10 mouse cellular contexts compared by ENCODE assay signal in the genomic region with DNA sequence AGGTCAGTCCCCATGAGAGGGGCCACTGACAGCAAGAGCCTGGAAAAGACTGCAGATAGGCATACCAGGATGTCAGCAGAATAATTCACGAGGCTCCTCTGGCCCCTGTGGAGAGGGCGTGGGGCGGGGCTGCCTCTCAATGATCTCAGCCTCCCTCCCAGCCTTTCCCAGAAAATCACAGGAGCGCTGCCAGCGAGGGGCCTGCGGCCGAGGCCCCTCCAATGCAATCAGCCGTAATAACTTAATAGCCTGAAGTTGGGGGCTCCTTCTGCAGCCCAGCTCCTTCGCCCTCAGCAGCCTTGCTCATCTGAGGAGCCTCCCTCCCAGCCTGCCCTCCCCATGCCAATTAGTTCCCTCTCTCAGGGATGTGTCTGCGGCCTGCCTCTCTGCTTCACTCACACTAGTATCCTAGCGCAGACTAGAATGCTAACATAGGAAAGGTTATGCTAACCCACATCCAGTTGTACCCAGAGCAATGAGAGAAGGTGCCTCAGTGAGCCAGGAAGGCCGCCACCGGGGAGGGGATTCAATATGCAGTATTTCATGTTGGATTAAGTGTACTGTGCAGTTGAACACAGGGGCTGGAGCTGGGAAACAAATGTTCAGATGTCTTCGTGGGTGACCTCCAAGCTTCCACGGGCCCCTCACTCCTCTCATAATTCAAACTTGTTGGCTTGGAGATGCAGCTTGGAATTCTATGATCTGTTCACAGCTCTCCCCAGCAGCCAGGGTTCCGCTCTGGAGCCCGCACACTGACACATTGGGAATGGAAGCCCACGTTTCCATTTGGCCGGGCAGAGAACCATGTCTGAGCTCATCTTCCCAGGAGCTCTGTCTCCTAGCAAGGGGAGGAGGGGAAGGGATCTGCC.
DNase-seq lines count a peak whose midpoint lies in the region; ATAC-seq and TF ChIP-seq lines count a peak whose summit lies in the region.
"Had no signal": no experiment of that assay in that cellular context is flagged by ENCODE, and none has a peak within 500 bp of the region (broad histone marks: within the 10 kb centered on the region; RNA-seq: fewer than 3 reads in every experiment).

No protein-coding gene starts in this region.

- H3K9ac ChIP-seq in kidney, postnatal 0 days (ENCODE audit: low read depth, low read length), result no peak overlapping the region
- no peak overlapping the region for H3K9ac ChIP-seq in embryonic facial prominence, embryonic 15.5 days
- H3K9ac ChIP-seq in hindbrain, postnatal 0 days (replicated peaks; ENCODE audit: low read length), result no peak overlapping the region
- H3K9ac ChIP-seq in neural tube, embryonic 15.5 days (replicated peaks), result no peak overlapping the region

- WGBS in kidney, postnatal 0 days, result 27% methylated on average over 19 of the region's 19 CpGs
- WGBS in embryonic facial prominence, embryonic 15.5 days, result 35% methylated on average over 19 of the region's 19 CpGs
- WGBS in hindbrain, postnatal 0 days, result 29% methylated on average over 19 of the region's 19 CpGs
- 16% methylated on average over 19 of the region's 19 CpGs for WGBS in neural tube, embryonic 15.5 days

- intact Hi-C loops in left cerebral cortex, postnatal 25 days (cut with DNase I), result no loop called here

- no peaks in the 10 kb centered on the region for H3K36me3 ChIP-seq in kidney, postnatal 0 days (ENCODE audit: insufficient read depth, low read length)
- H3K36me3 ChIP-seq in embryonic facial prominence, embryonic 15.5 days, result no peaks in the 10 kb centered on the region
- no peaks in the 10 kb centered on the region for H3K36me3 ChIP-seq in hindbrain, postnatal 0 days (ENCODE audit: insufficient read depth, low read length)
- H3K36me3 ChIP-seq in neural tube, embryonic 15.5 days, result no peaks in the 10 kb centered on the region

- DNase-seq in kidney, postnatal 0 days (ENCODE audit: low spot score), result peak; percentile 71
- DNase-seq in kidney, adult 9 months, result no peak
- no peak for DNase-seq in hindbrain, postnatal 0 days (ENCODE audit: low spot score)
- DNase-seq in layer of hippocampus, adult 11-12 months (ENCODE audit: low spot score), result no peak
- DNase-seq in left cerebral cortex, postnatal 25 days (ENCODE audit: low spot score in 2 of 2), result no peak
- no peak for DNase-seq in T-cell, adult 2 months (ENCODE audit: low spot score)

- 0 out of 2 replicates have a peak overlapping the region, but pooled peaks have one; percentile 7 for H3K4me2 ChIP-seq in kidney, postnatal 0 days (ENCODE audit: low read length)
- no peak overlapping the region for H3K4me2 ChIP-seq in embryonic facial prominence, embryonic 15.5 days (replicated peaks)
- H3K4me2 ChIP-seq in hindbrain, postnatal 0 days (ENCODE audit: low read depth, low read length), result no peak overlapping the region
- no peak overlapping the region for H3K4me2 ChIP-seq in neural tube, embryonic 15.5 days

- H3K4me1 ChIP-seq in kidney, postnatal 0 days (replicated peaks; ENCODE audit: insufficient read depth, low read length), result peaks cover 23% of the 10 kb centered on the region
- H3K4me1 ChIP-seq in embryonic facial prominence, embryonic 15.5 days, result peaks cover 35% of the 10 kb centered on the region
- H3K4me1 ChIP-seq in hindbrain, postnatal 0 days (ENCODE audit: insufficient read depth, low read length), result no peaks in the 10 kb centered on the region; the same call in 1 of the 2 replicates
- H3K4me1 ChIP-seq in neural tube, embryonic 15.5 days, result peaks cover 17% of the 10 kb centered on the region

- no peak for TF ChIP-seq CTCF in kidney, postnatal 0 days (IDR thresholded peaks at IDR 0.05; ENCODE audit: low read depth)
- no peak for TF ChIP-seq CTCF in hindbrain, postnatal 0 days (IDR thresholded peaks at IDR 0.05; ENCODE audit: low read depth)

- no peak for ATAC-seq in kidney, postnatal 0 days (replicated peaks; ENCODE audit: low FRiP score, low read depth)
- ATAC-seq in embryonic facial prominence, embryonic 15.5 days (ENCODE audit: insufficient number of reproducible peaks, low FRiP score, low TSS enrichment, low read depth), result peak; percentile 84
- ATAC-seq in hindbrain, postnatal 0 days, result peak; percentile 59
- ATAC-seq in neural tube, embryonic 15.5 days (ENCODE audit: low FRiP score), result peak; percentile 60; the same call in 1 of the 2 replicates

- H3K27me3 ChIP-seq in kidney, postnatal 0 days (ENCODE audit: insufficient read depth, low read length), result no peaks in the 10 kb centered on the region
- no peaks in the 10 kb centered on the region for H3K27me3 ChIP-seq in embryonic facial prominence, embryonic 15.5 days
- H3K27me3 ChIP-seq in hindbrain, postnatal 0 days (ENCODE audit: insufficient read depth, low read length), result no peaks in the 10 kb centered on the region
- no peaks in the 10 kb centered on the region for H3K27me3 ChIP-seq in neural tube, embryonic 15.5 days (replicated peaks)

- peak overlapping the region; percentile 36; the same call in 1 of the 2 replicates for H3K27ac ChIP-seq in kidney, postnatal 0 days
- H3K27ac ChIP-seq in embryonic facial prominence, embryonic 15.5 days (replicated peaks), result peak overlapping the region; percentile 83
- H3K27ac ChIP-seq in hindbrain, postnatal 0 days, result no peak overlapping the region
- H3K27ac ChIP-seq in neural tube, embryonic 15.5 days (replicated peaks), result peak overlapping the region; percentile 68
- H3K27ac ChIP-seq: macrophage had no signal

- no peak overlapping the region for H3K4me3 ChIP-seq in kidney, postnatal 0 days (replicated peaks; ENCODE audit: low read depth, low read length)
- H3K4me3 ChIP-seq in embryonic facial prominence, embryonic 15.5 days (replicated peaks), result no peak overlapping the region
- no peak overlapping the region for H3K4me3 ChIP-seq in hindbrain, postnatal 0 days (ENCODE audit: low read length)
- no peak overlapping the region for H3K4me3 ChIP-seq in neural tube, embryonic 15.5 days (replicated peaks)
- H3K4me3 ChIP-seq: erythroblast, embryonic 14.5 days had no signal

- H3K9me3 ChIP-seq in kidney, postnatal 0 days (replicated peaks; ENCODE audit: low read length), result no peaks in the 10 kb centered on the region
- H3K9me3 ChIP-seq in embryonic facial prominence, embryonic 15.5 days (replicated peaks), result 0 out of 2 replicates have a peak, but pooled peaks cover 3% of the 10 kb centered on the region
- H3K9me3 ChIP-seq in hindbrain, postnatal 0 days (ENCODE audit: low read length), result peaks cover 4% of the 10 kb centered on the region; the same call in 1 of the 2 replicates
- H3K9me3 ChIP-seq in neural tube, embryonic 15.5 days (replicated peaks), result 0 out of 2 replicates have a peak, but pooled peaks cover 3% of the 10 kb centered on the region
